Mouse (Mus musculus) brown adipose tissue, adult 24 weeks (tissue): ENCODE measurements around the gene Hoxc5. TPM values are rescaled to one million over a fixed set of nuclear protein-coding genes. Genes with fewer than 3 reads are reported as not detected.

Experiments used
- H3K27ac ChIP-seq: fragments of 200-500 bp; replicated peaks from 2 replicates; pipeline ENCODE4 v1.5.1; 2012; ENCODE audit warnings: low read depth, mild to moderate bottlenecking, low read length
- H3K4me1 ChIP-seq: fragments of 200-500 bp; 2 replicates; pipeline ENCODE4 v1.6.1; 2012; ENCODE audit warnings: low read length, mixed read lengths; ENCODE audit not compliant: control insufficient read depth, insufficient read depth, insufficient read length
- H3K4me3 ChIP-seq: fragments of 200-500 bp; 2 replicates; pipeline ENCODE4 v1.5.1; 2012; ENCODE audit warnings: low read depth, mild to moderate bottlenecking, low read length, moderate library complexity; ENCODE audit not compliant: insufficient read depth
- polyA plus RNA-seq: library from polyadenylated mRNA; stranded (reverse); fragments of >200 nt; gene quantifications from 2 replicates; pipeline ENCODE4 v1.2.4, GENCODE M21; 2012; ENCODE audit not compliant: missing spikeins, insufficient read depth, insufficient read length

Hoxc5 gene
- polyA plus RNA-seq, 1 experiment: 14.1 TPM

GRCm38 (mm10) chr15:102987124-102987833 lies 20.0 kb downstream of the Hoxc5 start:
- no peak overlapping the region for H3K27ac ChIP-seq

DNA sequence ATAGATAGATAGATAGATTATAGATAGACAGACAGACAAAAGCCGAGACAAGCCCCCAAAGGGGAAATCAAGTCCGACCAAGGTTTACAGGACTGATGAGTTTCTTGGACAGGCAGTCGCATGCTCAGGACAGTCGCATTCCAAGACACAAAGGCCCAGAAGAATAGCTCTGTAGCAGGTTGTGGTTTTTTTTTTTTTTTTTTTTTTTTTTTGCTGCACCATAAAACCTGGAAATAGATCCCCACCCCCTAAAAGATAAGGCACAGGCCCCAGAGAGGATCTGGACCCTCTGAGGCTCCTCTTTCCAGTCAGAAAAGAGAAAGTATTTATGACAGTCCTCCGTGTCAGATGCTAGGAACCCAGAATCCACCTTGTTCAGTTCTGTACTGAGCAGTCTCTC lies 20.8 kb downstream of the Hoxc5 start:
- Histone ChIP-seq H3K27ac (no peak overlapping the region), H3K4me1 (no peaks in the 10 kb centered on the region)

More at GRCm38 (mm10) chr15:102987124-102987833, 20.0 kb downstream of the Hoxc5 start:
- H3K4me3 ChIP-seq: no peak overlapping the region
- no peaks in the 10 kb centered on the region for H3K4me1 ChIP-seq

DNA sequence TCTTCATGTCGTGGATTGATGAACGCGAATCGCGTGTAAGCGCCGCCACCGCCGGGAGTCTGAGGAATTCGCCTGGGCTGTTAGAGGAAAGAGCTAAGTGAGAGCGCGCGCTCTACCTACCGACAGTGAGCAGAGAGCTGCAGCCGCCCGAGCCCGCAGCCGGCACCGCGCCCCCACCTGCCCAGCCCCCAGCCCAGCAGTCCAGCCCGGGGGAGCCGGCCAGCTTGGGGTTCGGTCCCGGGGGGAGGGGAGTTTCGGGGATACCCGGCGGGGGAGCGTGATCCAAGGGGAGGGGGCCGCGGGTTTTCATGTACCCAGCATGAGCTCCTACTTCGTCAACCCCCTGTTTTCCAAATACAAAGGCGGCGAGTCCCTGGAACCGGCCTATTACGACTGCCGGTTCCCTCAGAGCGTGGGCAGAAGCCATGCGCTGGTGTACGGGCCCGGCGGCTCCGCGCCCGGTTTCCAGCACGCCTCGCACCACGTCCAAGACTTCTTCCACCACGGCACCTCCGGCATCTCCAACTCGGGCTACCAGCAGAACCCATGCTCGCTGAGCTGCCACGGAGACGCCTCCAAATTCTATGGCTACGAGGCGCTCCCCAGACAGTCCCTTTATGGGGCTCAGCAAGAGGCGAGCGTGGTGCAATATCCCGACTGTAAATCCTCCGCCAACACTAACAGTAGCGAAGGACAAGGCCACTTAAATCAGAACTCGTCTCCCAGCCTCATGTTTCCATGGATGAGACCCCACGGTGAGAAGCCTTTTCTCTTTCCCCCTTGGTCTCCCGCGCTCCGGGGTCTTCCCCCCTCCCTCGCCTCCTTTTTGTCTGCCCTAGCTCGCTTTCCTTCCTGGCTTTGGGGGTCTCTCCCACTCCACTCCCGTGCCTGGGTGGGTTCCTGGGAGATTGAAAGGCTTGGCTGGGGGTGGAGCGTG lies 23.5 kb downstream of the Hoxc5 start, which contains the start of gene Hoxc8:
TSS of gene Hoxc8 (plus strand) at position 147 of the 937 bp plus-strand sequence.
- Histone ChIP-seq H3K4me3 (peak within 1 kb of the TSS; percentile 61), H3K27ac (0 out of 2 replicates have a peak within 1 kb of the TSS, but pooled peaks have one; percentile 5)

More for the DNA sequence above, 20.8 kb downstream of the Hoxc5 start:
- H3K4me3 ChIP-seq: no peak overlapping the region

DNA sequence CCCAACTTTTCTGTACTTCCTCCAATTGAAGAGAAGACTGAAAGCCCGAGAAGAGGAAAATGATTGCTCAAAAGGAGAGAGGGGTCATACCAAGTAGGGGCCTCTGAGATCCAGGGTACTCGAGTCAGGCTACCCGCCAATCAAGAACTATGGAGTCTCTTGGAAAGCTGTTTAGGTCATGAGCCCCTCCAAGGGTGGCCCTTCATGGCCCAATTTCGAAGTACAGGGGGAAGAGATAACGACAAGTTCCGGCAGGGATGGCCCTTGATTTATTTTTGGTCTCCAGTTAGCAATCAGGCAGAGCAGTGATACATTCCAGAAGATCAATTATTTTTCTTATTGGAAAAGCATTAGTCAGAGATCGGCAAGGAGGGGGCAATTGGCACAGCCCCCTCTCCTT lies 24.5 kb downstream of the Hoxc5 start:
- Histone ChIP-seq H3K27ac (no peak overlapping the region), H3K4me3 (peak overlapping the region; percentile 61), H3K4me1 (no peaks in the 10 kb centered on the region)

More for the DNA sequence above, 23.5 kb downstream of the Hoxc5 start, which contains the start of gene Hoxc8:
- H3K4me1 ChIP-seq: no peaks in the 10 kb centered on the region

- peak overlapping the region; percentile 32; the same call in 1 of the 2 replicates for H3K4me3 ChIP-seq
- H3K27ac ChIP-seq: 0 out of 2 replicates have a peak overlapping the region, but pooled peaks have one; percentile 35
- no peaks in the 10 kb centered on the region for H3K4me1 ChIP-seq
These were observed 25.0 kb downstream of the Hoxc5 start for GRCm38 (mm10) chr15:102992206-102992605.

DNA sequence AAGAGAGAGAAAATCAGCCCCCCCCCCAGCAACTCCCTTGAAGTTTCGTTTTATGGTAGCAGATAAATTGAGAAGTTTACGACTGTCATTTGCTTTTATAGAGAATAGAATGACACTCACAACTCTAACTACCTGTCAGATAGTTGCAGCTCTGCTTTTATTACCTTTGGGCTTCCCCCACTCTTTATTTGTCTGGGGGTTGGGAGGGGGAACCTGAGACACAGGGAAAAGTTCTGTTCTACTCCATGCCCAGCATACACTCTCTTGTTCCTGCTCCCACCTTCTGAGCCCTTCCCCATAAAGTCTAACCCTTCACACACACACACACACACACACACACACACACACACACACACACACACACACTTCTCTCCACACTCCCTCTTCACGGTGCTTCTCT lies 25.6 kb downstream of the Hoxc5 start:
- H3K4me1 ChIP-seq: no peaks in the 10 kb centered on the region
- H3K27ac ChIP-seq: no peak overlapping the region
- 0 out of 2 replicates have a peak overlapping the region, but pooled peaks have one; percentile 32 for H3K4me3 ChIP-seq

- no peak overlapping the region for H3K4me3 ChIP-seq
- H3K27ac ChIP-seq: no peak overlapping the region
- no peaks in the 10 kb centered on the region for H3K4me1 ChIP-seq
These were observed 29.3 kb downstream of the Hoxc5 start for GRCm38 (mm10) chr15:102996548-102996947.

DNA sequence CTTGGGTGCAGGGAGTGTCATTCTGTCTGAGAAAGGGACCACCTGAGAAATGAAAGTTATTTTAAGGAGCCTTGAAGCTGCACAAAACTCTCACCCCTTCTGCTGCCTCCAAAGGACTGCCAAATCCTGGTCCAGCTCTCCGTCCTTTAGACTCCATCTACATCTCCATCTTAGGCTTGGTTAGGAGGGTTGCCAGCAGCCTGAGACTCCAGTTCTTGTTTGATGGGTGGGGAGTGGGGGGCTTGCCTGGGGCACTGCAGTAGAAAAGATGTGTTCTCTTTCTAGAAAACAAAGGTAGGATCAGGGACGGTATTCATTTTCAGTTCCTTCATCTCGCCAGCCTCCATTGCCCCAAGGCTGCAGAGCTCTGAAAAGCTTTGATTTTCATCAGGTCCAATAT lies 30.2 kb downstream of the Hoxc5 start:
- H3K4me3 ChIP-seq: 0 out of 2 replicates have a peak overlapping the region, but pooled peaks have one; percentile 32
- H3K4me1 ChIP-seq: 0 out of 2 replicates have a peak, but pooled peaks cover 4% of the 10 kb centered on the region
- no peak overlapping the region for H3K27ac ChIP-seq

DNA sequence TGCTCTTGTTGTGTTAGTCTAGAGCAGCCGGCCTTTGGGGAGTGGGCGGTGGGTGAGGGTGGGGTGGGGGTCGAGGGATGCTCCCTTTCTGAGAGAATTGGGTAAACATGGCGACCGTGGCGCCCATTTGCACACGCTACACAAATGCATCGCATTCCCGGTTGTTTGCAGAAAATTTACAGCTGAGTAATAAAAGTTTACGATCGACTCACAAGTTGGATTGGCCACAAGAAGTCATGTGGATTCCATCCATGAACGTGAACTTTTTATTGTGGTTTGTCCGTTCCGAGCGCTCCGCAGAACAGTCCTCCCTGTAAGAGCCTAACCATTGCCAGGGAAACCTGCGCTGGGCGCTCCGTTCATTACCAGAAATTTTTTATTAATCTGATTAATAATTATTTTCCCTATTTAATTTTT lies 30.7 kb downstream of the Hoxc5 start, which contains the start of gene Hoxc6:
TSS of gene Hoxc6 (plus strand) at position 319 of the 417 bp plus-strand sequence.
- peak within 1 kb of the TSS; percentile 71 for H3K4me3 ChIP-seq
- H3K27ac ChIP-seq: peak within 1 kb of the TSS; percentile 83
- 0 out of 2 replicates have a peak, but pooled peaks cover 4% of the 10 kb centered on the region for H3K4me1 ChIP-seq

GRCm38 (mm10) chr15:102998608-102999182 lies 31.5 kb downstream of the Hoxc5 start:
- peak overlapping the region; percentile 71 for H3K4me3 ChIP-seq
- peak overlapping the region; percentile 83 for H3K27ac ChIP-seq
- 0 out of 2 replicates have a peak, but pooled peaks cover 4% of the 10 kb centered on the region for H3K4me1 ChIP-seq

DNA sequence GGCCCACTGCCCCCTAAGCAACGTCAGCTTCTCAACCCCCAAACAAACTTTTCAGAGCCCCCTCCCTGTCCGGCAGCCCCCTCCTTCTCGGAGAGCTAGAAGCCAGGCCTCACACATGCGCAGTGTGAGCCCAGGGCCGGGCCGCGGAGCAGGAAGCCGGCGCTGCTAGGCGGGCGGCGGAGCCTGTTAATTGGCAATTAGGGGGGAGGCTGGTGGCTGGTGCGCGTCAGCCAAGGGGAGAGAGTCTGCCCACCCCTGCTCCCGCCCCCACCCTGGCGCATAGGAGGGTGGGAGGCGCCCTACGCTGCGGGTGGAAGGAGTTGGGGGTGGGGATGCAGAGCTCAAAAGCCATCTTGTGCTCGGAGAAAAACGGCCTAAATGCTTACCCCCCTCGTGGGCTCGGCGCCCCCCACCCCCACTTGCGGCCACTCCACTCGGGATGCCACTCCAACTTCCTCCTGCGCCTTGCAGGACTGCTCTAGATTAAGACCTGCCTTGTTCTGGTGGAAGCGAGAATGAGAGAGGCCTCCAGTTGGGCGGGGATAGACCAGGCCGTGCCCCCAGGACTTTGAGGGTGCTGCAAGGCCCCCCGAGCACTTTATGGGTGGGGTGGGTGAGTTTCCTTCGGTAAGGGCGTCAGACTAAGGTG lies 32.1 kb downstream of the Hoxc5 start:
- Histone ChIP-seq H3K4me3 (peak overlapping the region; percentile 71), H3K27ac (peak overlapping the region; percentile 88), H3K4me1 (0 out of 2 replicates have a peak, but pooled peaks cover 4% of the 10 kb centered on the region)

DNA sequence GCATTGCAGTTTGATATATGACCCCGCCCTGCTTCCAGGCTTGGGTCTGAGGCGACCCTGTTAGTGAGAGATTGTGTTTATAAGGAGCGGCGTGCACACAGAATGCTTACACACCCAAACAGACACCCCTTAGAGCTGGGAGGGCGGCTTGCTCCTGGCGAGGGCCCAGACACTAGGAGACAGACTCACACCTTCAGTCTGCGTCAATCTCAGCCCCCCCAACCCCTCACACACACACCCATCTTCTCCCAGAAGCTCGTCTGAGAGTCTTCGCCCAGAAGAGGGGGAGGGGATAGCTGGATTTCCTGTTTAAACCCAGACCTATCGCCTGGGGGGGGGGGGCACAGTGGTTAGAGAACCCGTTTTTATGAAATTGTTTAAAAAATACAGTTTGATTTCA lies 32.7 kb downstream of the Hoxc5 start:
- Histone ChIP-seq H3K4me3 (peak overlapping the region; percentile 71), H3K4me1 (0 out of 2 replicates have a peak, but pooled peaks cover 4% of the 10 kb centered on the region), H3K27ac (peak overlapping the region; percentile 88)

- Histone ChIP-seq H3K4me3 (peak overlapping the region; percentile 71), H3K27ac (peak overlapping the region; percentile 88)
These were observed 33.3 kb downstream of the Hoxc5 start for GRCm38 (mm10) chr15:103000501-103000901.

DNA sequence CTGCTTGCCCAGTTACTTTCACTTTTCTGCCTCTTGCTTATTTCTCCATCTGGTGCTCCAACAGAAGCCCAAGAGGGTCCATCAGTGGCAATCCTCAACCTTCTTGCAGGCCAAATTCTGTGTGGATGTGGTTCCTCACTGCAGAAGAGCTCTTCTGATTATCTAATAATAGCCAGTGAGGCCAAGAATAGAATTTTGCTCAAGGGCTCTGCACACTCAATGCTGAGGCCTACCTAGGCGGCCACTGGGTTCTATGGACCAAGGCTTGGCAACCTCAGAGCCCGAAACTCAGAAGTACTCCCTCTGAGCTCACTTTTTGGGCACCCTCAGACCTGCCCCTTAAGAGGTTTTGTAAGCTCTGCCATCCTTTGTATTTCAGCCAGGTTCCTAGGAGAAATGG lies 34.1 kb downstream of the Hoxc5 start:
- H3K4me3 ChIP-seq: peak overlapping the region; percentile 71
- peak overlapping the region; percentile 88 for H3K27ac ChIP-seq
- 0 out of 2 replicates have a peak, but pooled peaks cover 4% of the 10 kb centered on the region for H3K4me1 ChIP-seq

More at GRCm38 (mm10) chr15:103000501-103000901, 33.3 kb downstream of the Hoxc5 start:
- H3K4me1 ChIP-seq: 0 out of 2 replicates have a peak, but pooled peaks cover 4% of the 10 kb centered on the region
